Mouse (Mus musculus): ENCODE measurements around the gene Rhod. TPM values are rescaled to one million over a fixed set of nuclear protein-coding genes. Genes with fewer than 3 reads are reported as not detected.

Rhod gene
- polyA plus RNA-seq, 1 experiment from 2014 or later, result 10.3 TPM

DNA sequence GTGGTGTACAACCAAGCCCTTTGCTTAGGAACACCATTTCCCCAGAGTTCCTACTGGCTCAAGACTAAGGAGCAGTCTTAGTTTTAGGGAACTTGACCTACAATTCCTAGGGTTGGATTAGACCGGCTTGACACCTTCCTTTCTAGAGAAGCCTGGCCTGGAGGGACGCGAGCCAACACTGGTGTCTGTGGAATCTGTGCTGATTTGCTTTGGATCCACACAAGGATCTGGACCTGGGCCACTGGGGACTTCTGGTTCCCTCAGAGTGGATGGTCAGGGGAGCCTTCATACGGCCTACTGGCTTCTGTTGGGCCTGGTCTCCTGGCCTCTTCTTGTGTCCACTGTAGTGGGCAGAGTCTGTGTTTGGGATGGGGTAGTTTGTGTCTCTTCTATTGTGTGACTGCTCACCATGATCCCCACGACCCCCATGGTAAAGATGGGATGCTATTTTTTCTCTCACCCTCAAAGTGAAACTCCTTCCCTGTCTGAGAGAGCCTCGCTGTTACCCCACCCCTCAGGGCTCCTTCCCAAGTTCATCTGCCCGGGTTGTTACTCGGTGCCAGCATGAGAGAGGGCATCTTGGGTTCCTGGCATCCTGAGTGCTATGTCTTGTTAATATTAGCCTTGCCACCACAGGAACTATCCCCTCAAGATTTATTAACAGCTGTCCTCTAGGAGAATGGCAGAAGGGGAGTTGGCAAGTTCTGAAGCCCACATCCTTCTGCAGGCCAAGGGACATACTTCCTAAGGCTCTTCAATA, 7.6 kb upstream of the Rhod start:
- Histone ChIP-seq H3K9me3 (no peaks in the 10 kb centered on the region), H3K27ac (no peak overlapping the region), H3K4me1 (peaks cover 2% of the 10 kb centered on the region; the same call in 1 of the 2 replicates), H3K4me2 (replicated peaks) (no peak overlapping the region), H3K4me3 (no peak overlapping the region), H3K36me3 (no peaks in the 10 kb centered on the region), H3K9ac (no peak overlapping the region), H3K27me3 (replicated peaks) (no peaks in the 10 kb centered on the region)
- WGBS, result 86% methylated on average over 8 of the region's 8 CpGs
- ATAC-seq (ENCODE audit: low FRiP score, low read depth), result no peak

DNA sequence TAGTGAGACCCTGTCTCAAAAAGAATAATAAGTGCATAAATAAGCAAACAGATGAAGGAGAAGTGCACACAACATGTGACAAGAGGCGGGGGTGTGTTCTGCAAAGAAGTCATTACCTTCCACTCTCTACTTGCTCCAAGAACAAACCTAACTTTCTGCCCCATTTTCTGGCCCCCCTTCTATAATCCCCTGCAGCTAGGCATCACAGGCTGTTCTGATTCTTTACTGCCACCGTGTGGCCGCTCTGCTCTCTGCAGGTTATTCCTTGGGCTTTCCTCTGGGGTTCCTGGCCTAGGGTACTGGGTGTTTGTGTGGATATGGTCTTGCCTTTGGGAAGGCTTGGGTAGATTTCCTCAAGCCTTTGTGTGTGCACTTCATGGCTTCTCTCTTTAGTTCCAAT, 3.2 kb upstream of the Rhod start:
- no peak overlapping the region for H3K27ac ChIP-seq
- ATAC-seq (ENCODE audit: low FRiP score, low read depth), result no peak
- 6% methylated on average over 3 of the region's 3 CpGs for WGBS

DNA sequence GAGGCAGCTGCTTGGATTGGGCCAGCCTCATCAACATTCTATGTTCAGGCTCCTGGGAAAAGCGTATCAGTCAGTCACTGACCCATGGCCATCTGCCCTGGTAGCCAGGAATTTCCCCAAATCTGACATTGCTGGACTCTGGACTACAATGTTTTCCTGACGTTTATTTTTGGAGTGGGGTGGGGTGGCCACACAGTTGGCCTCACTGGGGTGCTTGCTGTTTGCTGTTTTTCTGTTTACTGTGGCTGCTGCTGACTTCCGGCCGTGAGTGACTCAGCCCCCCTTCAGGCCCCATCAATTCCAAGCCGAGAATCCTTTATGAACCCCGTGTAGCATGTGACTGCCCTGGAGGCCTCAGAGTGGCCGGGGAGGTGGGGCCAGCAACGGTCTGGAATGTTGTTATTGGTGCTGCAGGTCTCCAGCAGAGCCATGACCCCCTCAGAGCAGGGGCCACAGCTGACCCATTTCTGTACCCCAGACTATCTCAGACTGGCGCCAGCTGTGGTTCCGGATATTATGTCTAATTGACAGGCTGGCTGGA, 2.5 kb upstream of the Rhod start:
- Histone ChIP-seq H3K36me3 (no peaks in the 10 kb centered on the region), H3K4me3 (no peak overlapping the region), H3K27me3 (replicated peaks) (peaks cover 21% of the 10 kb centered on the region), H3K4me1 (peaks cover 16% of the 10 kb centered on the region), H3K27ac (no peak overlapping the region), H3K9me3 (no peaks in the 10 kb centered on the region), H3K9ac (no peak overlapping the region), H3K4me2 (replicated peaks) (no peak overlapping the region)
- 24% methylated on average over 10 of the region's 10 CpGs for WGBS
- ATAC-seq (ENCODE audit: low FRiP score, low read depth), result no peak

More for the DNA sequence above, 3.2 kb upstream of the Rhod start:
- Histone ChIP-seq H3K27me3 (replicated peaks) (peaks cover 21% of the 10 kb centered on the region), H3K4me2 (replicated peaks) (no peak overlapping the region), H3K4me3 (no peak overlapping the region), H3K9ac (no peak overlapping the region), H3K9me3 (no peaks in the 10 kb centered on the region), H3K4me1 (peaks cover 16% of the 10 kb centered on the region), H3K36me3 (no peaks in the 10 kb centered on the region)

DNA sequence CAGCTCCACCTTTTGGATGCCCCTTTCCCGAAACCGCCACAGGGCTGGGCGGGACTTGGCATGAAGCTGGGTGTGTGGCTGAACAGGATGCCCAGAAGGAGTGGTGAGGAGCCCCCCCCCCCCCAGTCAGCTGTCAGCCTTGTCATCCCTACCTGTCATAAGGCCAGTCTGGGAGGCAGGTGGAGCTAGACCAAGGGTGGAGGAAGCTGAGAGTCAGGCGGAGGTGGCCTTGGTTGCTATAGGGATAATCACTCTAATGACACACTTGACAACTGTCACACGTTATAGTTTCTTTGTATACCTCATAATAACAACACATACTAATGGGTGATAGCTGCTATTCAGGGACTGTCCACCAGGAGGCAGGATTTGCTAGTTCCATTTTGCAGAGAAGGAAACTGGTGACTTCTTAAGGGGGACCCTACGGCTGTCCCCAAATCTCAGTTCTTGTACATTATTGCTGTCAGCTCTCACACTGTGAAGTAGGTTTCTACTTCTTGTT, 1.9 kb upstream of the Rhod start:
- no peak overlapping the region for H3K27ac ChIP-seq
- H3K4me2 ChIP-seq (replicated peaks), result no peak overlapping the region
- H3K27me3 ChIP-seq (replicated peaks), result peaks cover 21% of the 10 kb centered on the region
- no peak overlapping the region for H3K4me3 ChIP-seq
- 29% methylated on average over 6 of the region's 6 CpGs for WGBS
- H3K9me3 ChIP-seq, result no peaks in the 10 kb centered on the region
- H3K36me3 ChIP-seq, result no peaks in the 10 kb centered on the region
- no peak overlapping the region for H3K9ac ChIP-seq
- ATAC-seq (ENCODE audit: low FRiP score, low read depth), result no peak
- H3K4me1 ChIP-seq, result peaks cover 16% of the 10 kb centered on the region

DNA sequence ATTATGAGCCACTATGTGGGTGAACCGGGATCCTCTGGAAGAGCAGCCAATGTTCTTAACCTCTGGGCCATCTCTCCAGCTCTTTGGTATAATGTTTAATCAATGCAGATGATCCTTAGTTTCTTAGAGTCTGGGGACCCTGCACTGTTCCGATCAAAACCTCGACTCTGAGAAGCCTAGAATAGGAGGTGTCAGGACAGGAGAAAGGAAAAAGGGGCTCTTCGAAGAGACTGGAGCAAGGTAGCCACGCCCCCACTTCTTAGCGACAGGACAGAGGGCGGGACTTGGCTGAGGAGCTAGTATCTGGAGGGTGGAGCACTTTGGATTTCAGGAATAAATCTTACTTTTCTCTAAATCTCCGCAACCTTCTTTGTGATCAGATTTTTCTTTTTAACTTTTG, 990 bp upstream of the Rhod start:
- ATAC-seq (ENCODE audit: low FRiP score, low read depth), result no peak
- Histone ChIP-seq H3K9ac (no peak overlapping the region), H3K4me3 (no peak overlapping the region), H3K4me1 (peaks cover 16% of the 10 kb centered on the region), H3K4me2 (replicated peaks) (peak overlapping the region; percentile 94), H3K27me3 (replicated peaks) (peaks cover 21% of the 10 kb centered on the region), H3K27ac (no peak overlapping the region), H3K36me3 (no peaks in the 10 kb centered on the region), H3K9me3 (0 out of 2 replicates have a peak, but pooled peaks cover 5% of the 10 kb centered on the region)
- WGBS, result 10% methylated on average over 8 of the region's 8 CpGs

DNA sequence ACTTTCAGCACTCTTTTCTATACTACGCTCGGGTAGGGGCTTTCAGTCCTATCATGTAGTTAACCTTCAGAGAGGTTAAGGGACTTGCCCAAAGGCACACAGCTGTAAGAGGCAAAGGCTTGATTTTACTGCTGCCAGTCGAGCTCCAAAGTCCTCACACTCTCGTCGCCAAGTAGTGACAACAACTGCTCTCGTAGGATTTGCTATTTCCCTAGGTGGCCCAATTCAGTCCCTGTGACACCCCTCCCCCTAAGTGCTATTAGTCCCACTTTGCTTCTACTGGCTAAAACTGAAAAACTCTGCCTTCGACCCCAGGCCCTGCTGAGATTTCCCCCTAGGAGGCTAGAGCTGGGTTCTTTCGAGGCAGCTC, 456 bp downstream of the Rhod start:
- Histone ChIP-seq H3K4me2 (replicated peaks) (peak overlapping the region; percentile 94), H3K9ac (peak overlapping the region; percentile 65), H3K36me3 (no peaks in the 10 kb centered on the region), H3K27me3 (replicated peaks) (peaks cover 21% of the 10 kb centered on the region), H3K4me3 (peak overlapping the region; percentile 52), H3K27ac (no peak overlapping the region), H3K4me1 (peaks cover 16% of the 10 kb centered on the region), H3K9me3 (0 out of 2 replicates have a peak, but pooled peaks cover 5% of the 10 kb centered on the region)
- ATAC-seq (ENCODE audit: low FRiP score, low read depth), result no peak
- WGBS, result 3% methylated on average over 8 of the region's 8 CpGs

DNA sequence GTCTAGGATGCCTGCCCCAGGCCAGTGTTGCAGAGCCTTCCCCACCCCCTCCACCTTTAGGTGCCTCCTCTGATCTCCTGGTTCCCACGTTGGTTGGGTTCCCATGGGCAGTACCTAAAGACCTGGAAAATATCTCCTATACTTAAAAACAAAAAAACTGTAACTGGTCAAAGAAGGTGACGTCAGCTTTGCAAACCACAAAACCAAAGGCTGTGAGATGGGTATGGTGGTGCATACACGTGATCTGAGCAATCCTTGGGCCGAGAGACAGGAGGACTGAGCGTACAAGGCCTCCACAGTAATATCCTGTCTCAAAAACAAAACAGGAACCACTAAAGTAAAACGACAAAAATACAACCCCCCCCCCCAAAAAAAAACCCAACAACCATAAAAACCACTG, 1.3 kb downstream of the Rhod start:
- no peak overlapping the region for H3K4me2 ChIP-seq (replicated peaks)
- H3K9me3 ChIP-seq, result 0 out of 2 replicates have a peak, but pooled peaks cover 5% of the 10 kb centered on the region
- no peak for ATAC-seq (ENCODE audit: low FRiP score, low read depth)
- H3K4me3 ChIP-seq, result no peak overlapping the region
- peaks cover 16% of the 10 kb centered on the region for H3K4me1 ChIP-seq
- WGBS, result 75% methylated on average over 6 of the region's 6 CpGs
- H3K9ac ChIP-seq, result no peak overlapping the region
- H3K36me3 ChIP-seq, result no peaks in the 10 kb centered on the region
- no peak overlapping the region for H3K27ac ChIP-seq
- peaks cover 21% of the 10 kb centered on the region for H3K27me3 ChIP-seq (replicated peaks)

DNA sequence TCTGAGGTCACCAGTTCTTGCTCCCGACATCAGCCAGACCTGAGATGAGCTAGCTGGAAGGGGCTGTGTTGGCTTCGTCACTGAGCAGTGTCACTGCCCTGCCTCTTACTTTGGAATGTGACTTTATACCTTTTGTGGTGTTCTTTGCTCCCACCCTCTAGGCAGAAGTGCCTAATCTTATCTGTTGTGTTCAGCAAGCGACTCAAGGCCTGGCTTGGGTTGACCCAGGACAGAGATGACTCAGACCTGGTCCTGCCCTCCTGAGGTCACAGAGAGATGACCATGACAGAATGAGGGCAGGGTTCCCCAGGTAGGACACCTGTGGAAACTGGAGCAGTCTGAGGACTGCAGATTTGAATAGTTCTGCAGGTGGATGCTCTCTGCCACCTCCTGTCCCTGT, 3.0 kb downstream of the Rhod start:
- H3K9me3 ChIP-seq, result 0 out of 2 replicates have a peak, but pooled peaks cover 5% of the 10 kb centered on the region
- H3K4me3 ChIP-seq, result no peak overlapping the region
- ATAC-seq (ENCODE audit: low FRiP score, low read depth), result no peak
- H3K27me3 ChIP-seq (replicated peaks), result peaks cover 21% of the 10 kb centered on the region
- peaks cover 11% of the 10 kb centered on the region for H3K4me1 ChIP-seq
- H3K27ac ChIP-seq, result no peak overlapping the region
- H3K4me2 ChIP-seq (replicated peaks), result no peak overlapping the region
- WGBS, result 92% methylated on average over 3 of the region's 3 CpGs
- H3K36me3 ChIP-seq, result no peaks in the 10 kb centered on the region
- no peak overlapping the region for H3K9ac ChIP-seq

DNA sequence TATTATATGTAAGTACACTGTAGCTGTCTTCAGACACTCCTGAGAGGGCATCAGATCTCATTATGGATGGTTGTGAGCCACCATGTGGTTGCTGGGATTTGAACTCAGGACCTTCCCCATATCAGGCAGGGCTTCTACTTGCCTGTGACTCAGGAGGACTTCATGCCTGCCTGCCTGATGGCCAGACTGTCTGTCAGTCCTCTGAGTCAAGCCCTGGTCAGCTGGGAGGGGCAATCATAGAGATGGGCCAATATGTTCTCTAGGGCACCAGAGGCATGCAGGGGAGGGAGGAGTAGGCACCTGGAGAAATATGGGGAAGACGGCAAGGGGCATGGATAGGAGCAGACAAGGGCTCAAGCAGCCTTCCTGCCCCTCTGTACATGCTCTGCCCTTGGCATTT, 4.2 kb downstream of the Rhod start:
- Histone ChIP-seq H3K27me3 (replicated peaks) (peaks cover 19% of the 10 kb centered on the region), H3K4me2 (replicated peaks) (no peak overlapping the region), H3K9ac (no peak overlapping the region), H3K4me1 (peaks cover 11% of the 10 kb centered on the region), H3K4me3 (no peak overlapping the region), H3K27ac (no peak overlapping the region), H3K36me3 (no peaks in the 10 kb centered on the region), H3K9me3 (0 out of 2 replicates have a peak, but pooled peaks cover 5% of the 10 kb centered on the region)
- no peak for ATAC-seq (ENCODE audit: low FRiP score, low read depth)
- 90% methylated on average over 1 of the region's 1 CpGs for WGBS

DNA sequence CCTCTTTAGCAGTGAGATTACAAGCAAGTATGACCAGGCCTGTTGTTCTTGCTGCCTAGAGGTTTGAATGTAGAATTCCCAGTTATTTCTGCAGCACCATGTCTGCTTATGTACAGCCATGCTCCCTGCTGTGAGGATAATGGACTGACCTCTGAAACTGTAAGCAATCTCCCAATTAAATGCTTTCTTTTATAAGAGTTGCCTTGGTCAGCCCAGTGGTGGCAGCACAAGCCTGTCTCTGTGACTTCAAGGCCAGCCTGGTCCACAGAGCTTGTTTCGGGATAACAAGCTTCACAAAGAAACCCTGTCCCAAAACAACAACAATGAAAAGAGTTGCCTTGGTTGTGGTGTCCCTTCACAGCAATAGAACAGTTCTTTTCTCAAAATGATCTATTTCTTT, 5.5 kb downstream of the Rhod start:
- H3K9ac ChIP-seq, result no peak overlapping the region
- H3K4me2 ChIP-seq (replicated peaks), result no peak overlapping the region

DNA sequence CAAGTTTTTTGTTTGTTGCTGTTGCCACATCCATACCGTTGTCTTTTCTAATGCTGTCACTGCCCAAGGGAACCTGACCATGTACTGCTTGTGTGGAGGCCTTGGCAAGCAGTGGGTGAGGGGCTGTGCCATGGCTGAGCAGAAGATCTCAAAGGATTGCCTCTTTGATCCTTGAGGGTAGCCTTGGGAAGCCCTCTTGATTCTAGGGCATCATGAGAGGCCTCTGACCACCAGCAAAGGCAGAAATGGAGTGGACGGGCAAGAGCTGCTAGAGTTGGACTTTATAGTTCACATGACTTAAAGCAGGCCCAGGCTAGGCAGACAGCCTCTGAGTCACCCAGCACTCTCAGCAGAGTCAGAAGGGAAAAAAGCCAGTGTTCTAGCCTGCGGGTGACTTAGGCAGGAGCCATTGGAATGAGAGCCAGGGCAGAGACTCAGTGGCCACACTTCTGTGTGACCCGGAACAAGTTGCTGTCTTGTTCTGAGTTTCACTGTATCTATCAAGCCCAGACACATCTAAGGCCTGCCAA, 9.1 kb downstream of the Rhod start:
- Histone ChIP-seq H3K4me2 (replicated peaks) (no peak overlapping the region), H3K4me1 (no peaks in the 10 kb centered on the region), H3K27ac (no peak overlapping the region), H3K9ac (no peak overlapping the region), H3K27me3 (replicated peaks) (no peaks in the 10 kb centered on the region), H3K4me3 (no peak overlapping the region), H3K36me3 (no peaks in the 10 kb centered on the region), H3K9me3 (no peaks in the 10 kb centered on the region)
- no peak for ATAC-seq (ENCODE audit: low FRiP score, low read depth)
- WGBS, result 90% methylated on average over 4 of the region's 4 CpGs

More for the DNA sequence above, 5.5 kb downstream of the Rhod start:
- H3K36me3 ChIP-seq, result no peaks in the 10 kb centered on the region
- no peak overlapping the region for H3K4me3 ChIP-seq
- whole genome bisulfite sequencing, result 88% methylated on average over 1 of the region's 1 CpGs
- H3K27me3 ChIP-seq (replicated peaks), result peaks cover 7% of the 10 kb centered on the region
- H3K27ac ChIP-seq, result no peak overlapping the region
- H3K9me3 ChIP-seq, result 0 out of 2 replicates have a peak, but pooled peaks cover 5% of the 10 kb centered on the region
- H3K4me1 ChIP-seq, result no peaks in the 10 kb centered on the region
- no peak for ATAC-seq (ENCODE audit: low FRiP score, low read depth)

DNA sequence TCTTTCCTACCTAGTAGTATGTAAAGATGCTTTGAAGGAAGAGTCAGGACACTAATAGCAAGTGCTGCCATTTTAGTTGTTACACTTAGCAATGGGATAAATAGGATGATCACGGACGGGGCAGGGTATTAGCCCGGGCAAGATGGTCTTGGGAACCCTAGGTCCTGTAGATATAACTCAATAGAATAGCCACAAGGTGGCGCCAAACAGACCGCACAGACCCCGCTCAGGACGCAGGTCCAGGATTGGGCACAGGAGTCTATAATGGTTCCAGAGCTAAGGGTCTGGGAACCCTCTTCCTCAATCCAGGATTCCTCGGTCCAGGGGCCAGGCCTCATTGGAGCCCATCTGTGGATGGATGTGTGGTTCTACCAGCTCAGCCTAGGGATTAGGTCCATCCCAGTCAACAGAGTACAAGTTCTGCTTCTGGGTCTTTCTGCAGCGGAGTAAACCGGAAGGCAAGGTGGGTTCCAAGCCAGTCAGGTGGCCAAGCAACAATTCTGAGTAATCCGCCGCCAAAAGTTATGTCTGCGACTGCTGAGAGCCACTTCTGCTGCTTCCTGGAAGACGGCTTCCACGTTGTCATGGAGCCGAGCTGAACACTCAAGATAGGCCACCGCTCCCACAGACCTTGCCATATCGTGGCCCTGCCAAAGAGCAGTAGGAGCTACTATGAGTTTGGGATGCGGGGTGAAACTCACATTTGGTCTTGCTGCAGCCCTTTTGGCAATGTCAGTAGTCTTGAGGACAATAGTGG, 13.4 kb downstream of the Rhod start:
- Histone ChIP-seq H3K4me1 (no peaks in the 10 kb centered on the region), H3K4me2 (replicated peaks) (no peak overlapping the region), H3K9ac (no peak overlapping the region), H3K27ac (no peak overlapping the region), H3K27me3 (replicated peaks) (no peaks in the 10 kb centered on the region), H3K4me3 (no peak overlapping the region), H3K9me3 (no peaks in the 10 kb centered on the region), H3K36me3 (no peaks in the 10 kb centered on the region)
- WGBS, result 75% methylated on average over 19 of the region's 19 CpGs
- no peak for ATAC-seq (ENCODE audit: low FRiP score, low read depth)
